In the genomic region with DNA sequence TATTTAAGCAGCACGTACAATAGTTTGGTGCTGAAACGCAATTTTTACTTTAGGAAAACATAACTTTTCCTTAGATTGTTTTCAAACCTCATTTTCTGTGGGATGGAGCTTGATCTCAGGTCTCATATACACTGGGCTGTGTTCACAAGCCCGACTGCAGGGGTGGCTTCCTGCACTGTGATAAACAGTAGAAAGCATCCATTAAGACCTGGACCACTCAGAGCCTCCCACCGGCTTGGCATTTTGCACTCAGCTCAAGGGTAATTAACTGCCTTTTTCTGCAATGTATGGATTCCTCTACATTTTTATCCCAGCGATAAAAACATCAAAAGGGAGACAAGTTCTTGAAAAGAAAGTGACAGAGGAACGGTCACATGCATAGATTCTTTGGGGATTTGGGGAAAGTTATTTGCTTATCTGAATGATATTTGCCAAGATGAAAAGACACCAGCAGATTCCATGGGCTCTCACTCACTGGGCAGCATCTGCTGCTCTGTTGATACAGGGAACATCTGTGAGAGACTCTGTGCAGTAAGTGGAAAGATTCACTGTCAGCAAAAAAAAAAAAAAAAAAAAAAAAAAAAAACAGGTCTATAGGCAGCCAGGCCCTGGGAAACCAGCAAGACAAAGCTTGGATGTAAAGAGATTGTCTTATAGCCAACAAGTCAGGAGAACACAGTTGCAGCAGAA, we compare ENCODE assay signal across 25 mouse cellular contexts.
DNase-seq lines count a peak whose midpoint lies in the region; ATAC-seq and TF ChIP-seq lines count a peak whose summit lies in the region.
"Had no signal": no experiment of that assay in that cellular context is flagged by ENCODE, and none has a peak within 500 bp of the region (broad histone marks: within the 10 kb centered on the region; RNA-seq: fewer than 3 reads in every experiment).

No protein-coding gene starts in this region.

- no peak overlapping the region for H3K4me3 ChIP-seq in forebrain, embryonic 14.5 days (ENCODE audit: low read depth, low read length)
- H3K4me3 ChIP-seq in forebrain, embryonic 12.5 days (replicated peaks), result no peak overlapping the region
- no peak overlapping the region for H3K4me3 ChIP-seq in layer of hippocampus, adult 2 months
- no peak overlapping the region for H3K4me3 ChIP-seq in midbrain, embryonic 11.5 days (ENCODE audit: low read depth, low read length)
- no peak overlapping the region for H3K4me3 ChIP-seq in midbrain, embryonic 15.5 days
- H3K4me3 ChIP-seq: embryonic facial prominence, embryonic 12.5 days; embryonic facial prominence, embryonic 15.5 days; heart, adult 2 months; heart, embryonic 10.5 days; heart, embryonic 13.5 days had no signal

- no peak for TF ChIP-seq CTCF in layer of hippocampus, adult 2 months (conservative IDR thresholded peaks at IDR 0.05)
- TF ChIP-seq CTCF in brain, embryonic 14.5 days (IDR thresholded peaks at IDR 0.05; ENCODE audit: borderline replicate concordance, extremely low read depth, insufficient read depth, insufficient read length), result no peak

- DNase-seq in forebrain, embryonic 14.5 days (ENCODE audit: low spot score), result peak; percentile 23
- DNase-seq in layer of hippocampus, adult 2 months (ENCODE audit: low spot score in 2 of 2), result no peak
- DNase-seq in layer of hippocampus, postnatal 25 days (ENCODE audit: extremely low spot score in 1 of 2, low spot score in 1 of 2), result no peak
- no peak for DNase-seq in midbrain, embryonic 11.5 days (ENCODE audit: low spot score, missing footprints)
- peak; percentile 57 for DNase-seq in brain, embryonic 14.5 days (ENCODE audit: low read depth)
- no peak for DNase-seq in natural killer cell, adult 2 months (ENCODE audit: low spot score in 2 of 2)
- DNase-seq: adrenal gland, postnatal 10 days; adrenal gland, postnatal 36 days; cerebellum, adult 11-12 months; cerebellum, adult 8-10 months; cerebellum, postnatal 36 days; gastrocnemius, postnatal 10 days; gastrocnemius, postnatal 36 days; heart, adult 2 months; heart, postnatal 14 days; heart, postnatal 4 days had no signal

- H3K4me2 ChIP-seq in forebrain, embryonic 14.5 days (ENCODE audit: low read length), result no peak overlapping the region
- no peak overlapping the region for H3K4me2 ChIP-seq in forebrain, embryonic 12.5 days
- no peak overlapping the region for H3K4me2 ChIP-seq in midbrain, embryonic 11.5 days
- no peak overlapping the region for H3K4me2 ChIP-seq in midbrain, embryonic 15.5 days
- H3K4me2 ChIP-seq: embryonic facial prominence, embryonic 12.5 days; embryonic facial prominence, embryonic 15.5 days; heart, embryonic 13.5 days had no signal

- no peak for TF ChIP-seq POLR2A in brain, embryonic 14.5 days (IDR thresholded peaks at IDR 0.05; ENCODE audit: borderline replicate concordance, extremely low read depth, insufficient read depth, insufficient read length, poor library complexity, severe bottlenecking)

- WGBS in forebrain, embryonic 14.5 days, result 40% methylated on average over 6 of the region's 6 CpGs
- WGBS in forebrain, embryonic 12.5 days, result 49% methylated on average over 6 of the region's 6 CpGs
- WGBS in midbrain, embryonic 11.5 days, result 61% methylated on average over 6 of the region's 6 CpGs
- WGBS in midbrain, embryonic 15.5 days, result 44% methylated on average over 6 of the region's 6 CpGs

- H3K27me3 ChIP-seq in forebrain, embryonic 14.5 days (replicated peaks; ENCODE audit: control insufficient read depth, insufficient read depth, low read length), result no peaks in the 10 kb centered on the region
- no peaks in the 10 kb centered on the region for H3K27me3 ChIP-seq in forebrain, embryonic 12.5 days
- no peaks in the 10 kb centered on the region for H3K27me3 ChIP-seq in midbrain, embryonic 11.5 days (ENCODE audit: control insufficient read depth, insufficient read depth, low read length)
- H3K27me3 ChIP-seq in midbrain, embryonic 15.5 days (replicated peaks), result no peaks in the 10 kb centered on the region
- H3K27me3 ChIP-seq: embryonic facial prominence, embryonic 12.5 days; embryonic facial prominence, embryonic 15.5 days; heart, embryonic 13.5 days; Patski had no signal

- H3K9me3 ChIP-seq in forebrain, embryonic 14.5 days (replicated peaks; ENCODE audit: control insufficient read depth, low read length), result no peaks in the 10 kb centered on the region; the same call in 1 of the 2 replicates
- H3K9me3 ChIP-seq in forebrain, embryonic 12.5 days, result peaks cover 5% of the 10 kb centered on the region; the same call in 1 of the 2 replicates
- H3K9me3 ChIP-seq in midbrain, embryonic 11.5 days (ENCODE audit: control insufficient read depth, low read length), result peaks cover 5% of the 10 kb centered on the region; the same call in 1 of the 2 replicates
- H3K9me3 ChIP-seq in midbrain, embryonic 15.5 days, result no peaks in the 10 kb centered on the region; the same call in 1 of the 2 replicates
- H3K9me3 ChIP-seq: embryonic facial prominence, embryonic 15.5 days; G1E; heart, embryonic 10.5 days had no signal

- ATAC-seq in forebrain, embryonic 14.5 days, result no peak
- ATAC-seq in forebrain, embryonic 12.5 days (ENCODE audit: low FRiP score), result no peak
- ATAC-seq in midbrain, embryonic 11.5 days (ENCODE audit: low FRiP score), result peak; percentile 57; the same call in 1 of the 2 replicates
- no peak for ATAC-seq in midbrain, embryonic 15.5 days (replicated peaks)
- ATAC-seq: forebrain, embryonic 16.5 days; Patski had no signal

- H3K4me1 ChIP-seq in forebrain, embryonic 14.5 days (ENCODE audit: control insufficient read depth, insufficient read depth, low read length), result peaks cover 3% of the 10 kb centered on the region; the same call in 1 of the 2 replicates
- peaks cover 5% of the 10 kb centered on the region; the same call in 1 of the 2 replicates for H3K4me1 ChIP-seq in forebrain, embryonic 12.5 days
- H3K4me1 ChIP-seq in midbrain, embryonic 11.5 days (ENCODE audit: control insufficient read depth, insufficient read depth, low read length), result no peaks in the 10 kb centered on the region
- 0 out of 2 replicates have a peak, but pooled peaks cover 4% of the 10 kb centered on the region for H3K4me1 ChIP-seq in midbrain, embryonic 15.5 days
- H3K4me1 ChIP-seq: embryonic facial prominence, embryonic 12.5 days; embryonic facial prominence, embryonic 15.5 days; heart, embryonic 10.5 days; heart, embryonic 13.5 days had no signal

- no peak overlapping the region for H3K27ac ChIP-seq in forebrain, embryonic 14.5 days (ENCODE audit: low read depth, low read length)
- no peak overlapping the region for H3K27ac ChIP-seq in forebrain, embryonic 12.5 days
- H3K27ac ChIP-seq in layer of hippocampus, adult 2 months, result peak overlapping the region; percentile 87
- H3K27ac ChIP-seq in midbrain, embryonic 11.5 days (ENCODE audit: low read depth, low read length), result no peak overlapping the region
- H3K27ac ChIP-seq in midbrain, embryonic 15.5 days, result no peak overlapping the region
- H3K27ac ChIP-seq: embryonic facial prominence, embryonic 12.5 days; embryonic facial prominence, embryonic 15.5 days; heart, adult 2 months; heart, embryonic 10.5 days; heart, embryonic 13.5 days had no signal

- no peak overlapping the region for H3K9ac ChIP-seq in forebrain, embryonic 14.5 days (ENCODE audit: low read length)
- H3K9ac ChIP-seq in forebrain, embryonic 12.5 days, result no peak overlapping the region
- H3K9ac ChIP-seq in midbrain, embryonic 11.5 days (ENCODE audit: low read length), result no peak overlapping the region
- no peak overlapping the region for H3K9ac ChIP-seq in midbrain, embryonic 15.5 days
- H3K9ac ChIP-seq: embryonic facial prominence, embryonic 12.5 days; embryonic facial prominence, embryonic 15.5 days; heart, embryonic 13.5 days had no signal

- H3K36me3 ChIP-seq in forebrain, embryonic 14.5 days (ENCODE audit: control insufficient read depth, insufficient read depth, low read length), result no peaks in the 10 kb centered on the region
- no peaks in the 10 kb centered on the region for H3K36me3 ChIP-seq in forebrain, embryonic 12.5 days (replicated peaks)
- no peaks in the 10 kb centered on the region for H3K36me3 ChIP-seq in midbrain, embryonic 11.5 days (ENCODE audit: control insufficient read depth, insufficient read depth, low read length)
- no peaks in the 10 kb centered on the region for H3K36me3 ChIP-seq in midbrain, embryonic 15.5 days (replicated peaks)
- H3K36me3 ChIP-seq: embryonic facial prominence, embryonic 12.5 days; embryonic facial prominence, embryonic 15.5 days; G1E had no signal

Comparison
In these comparisons a context has a peak if more than half of its experiments do, and no peak if none do; other contexts are left out.
1. DNase-seq: peak in forebrain, embryonic 14.5 days (single experiment) and brain, embryonic 14.5 days (single experiment); none in layer of hippocampus, adult 2 months (0 of 2), layer of hippocampus, postnatal 25 days (0 of 2), midbrain, embryonic 11.5 days (single experiment) and natural killer cell, adult 2 months (0 of 2).